Mouse (Mus musculus): ENCODE measurements around the gene Depdc5. TPM values are rescaled to one million over a fixed set of nuclear protein-coding genes. Genes with fewer than 3 reads are reported as not detected.

Gene Depdc5
- total RNA-seq, 1 experiment = 27.2 TPM

GRCm38 (mm10) chr5:33005442-33006145 lies 142.1 kb downstream of the Depdc5 start:
- in situ Hi-C loops (cut with MboI; ENCODE audit: low sequenced_read_pairs in 2 of 2, unreplicated experiment in 2 of 2) = no loop called here
- Histone ChIP-seq H3K4me1 (ENCODE audit: control insufficient read depth in 2 of 2, insufficient read depth in 2 of 2, low read length in 2 of 2, poor library complexity in 1 of 2) (no peaks in the 10 kb centered on the region; a peak in 1 of 4 replicates), H3K27ac (ENCODE audit: insufficient read depth, low read depth, low read length, poor library complexity, severe bottlenecking) (no peak overlapping the region), H3K9me3 (ENCODE audit: control insufficient read depth, insufficient read depth, low read depth, low read length) (no peaks in the 10 kb centered on the region), H3K36me3 (ENCODE audit: control insufficient read depth, insufficient read depth, low read length, poor library complexity, severe bottlenecking) (no peaks in the 10 kb centered on the region), H3K9ac (ENCODE audit: insufficient read depth, low read depth, low read length, poor library complexity, severe bottlenecking) (no peak overlapping the region), H3K4me3 (ENCODE audit: insufficient read depth in 1 of 2, low read depth in 1 of 2, low read length in 2 of 2, poor library complexity in 1 of 2, severe bottlenecking in 1 of 2) (no peak overlapping the region)
- TF ChIP-seq ZC3H11A (IDR thresholded peaks at IDR 0.05; ENCODE audit: borderline replicate concordance, low read depth, low read length) (no peak), CHD2 (IDR thresholded peaks at IDR 0.05; ENCODE audit: low read depth, low read length) (no peak), MAFK (IDR thresholded peaks at IDR 0.05; ENCODE audit: insufficient read depth, low read depth, low read length) (no peak), ZNF384 (IDR thresholded peaks at IDR 0.05; ENCODE audit: low read depth, low read length) (no peak), HCFC1 (IDR thresholded peaks at IDR 0.05; ENCODE audit: borderline replicate concordance, insufficient read depth, low read length) (no peak)
- DNase-seq (ENCODE audit: low read depth, low spot score) = no peak

- Histone ChIP-seq H3K9me3 (ENCODE audit: control insufficient read depth, insufficient read depth, low read depth, low read length) (no peaks in the 10 kb centered on the region), H3K4me3 (ENCODE audit: insufficient read depth in 1 of 2, low read depth in 1 of 2, low read length in 2 of 2, poor library complexity in 1 of 2, severe bottlenecking in 1 of 2) (no peak overlapping the region), H3K36me3 (ENCODE audit: control insufficient read depth, insufficient read depth, low read length, poor library complexity, severe bottlenecking) (no peaks in the 10 kb centered on the region), H3K9ac (ENCODE audit: insufficient read depth, low read depth, low read length, poor library complexity, severe bottlenecking) (no peak overlapping the region), H3K4me1 (ENCODE audit: control insufficient read depth in 2 of 2, insufficient read depth in 2 of 2, low read length in 2 of 2, poor library complexity in 1 of 2) (peaks cover 3 to 6% of the 10 kb centered on the region in 2 experiments; a peak in 2 of 4 replicates), H3K27ac (ENCODE audit: insufficient read depth, low read depth, low read length, poor library complexity, severe bottlenecking) (no peak overlapping the region)
- TF ChIP-seq CHD2 (IDR thresholded peaks at IDR 0.05; ENCODE audit: low read depth, low read length) = no peak
- no peak for TF ChIP-seq MAFK (IDR thresholded peaks at IDR 0.05; ENCODE audit: insufficient read depth, low read depth, low read length)
- TF ChIP-seq ZC3H11A (IDR thresholded peaks at IDR 0.05; ENCODE audit: borderline replicate concordance, low read depth, low read length) = no peak
- TF ChIP-seq HCFC1 (IDR thresholded peaks at IDR 0.05; ENCODE audit: borderline replicate concordance, insufficient read depth, low read length) = no peak
- TF ChIP-seq ZNF384 (IDR thresholded peaks at IDR 0.05; ENCODE audit: low read depth, low read length) = no peak
- in situ Hi-C loops (cut with MboI; ENCODE audit: low sequenced_read_pairs in 2 of 2, unreplicated experiment in 2 of 2) = no loop called here
- DNase-seq (ENCODE audit: low read depth, low spot score) = no peak
Observed at GRCm38 (mm10) chr5:33006670-33007069, 143.2 kb downstream of the Depdc5 start.

- DNase-seq (ENCODE audit: low read depth, low spot score) = no peak
- in situ Hi-C loops (cut with MboI; ENCODE audit: low sequenced_read_pairs in 2 of 2, unreplicated experiment in 2 of 2) = no loop called here
- H3K36me3 ChIP-seq (ENCODE audit: control insufficient read depth, insufficient read depth, low read length, poor library complexity, severe bottlenecking) = no peaks in the 10 kb centered on the region
- H3K9me3 ChIP-seq (ENCODE audit: control insufficient read depth, insufficient read depth, low read depth, low read length) = no peaks in the 10 kb centered on the region
- no peak overlapping the region for H3K4me3 ChIP-seq (ENCODE audit: insufficient read depth in 1 of 2, low read depth in 1 of 2, low read length in 2 of 2, poor library complexity in 1 of 2, severe bottlenecking in 1 of 2)
- TF ChIP-seq HCFC1 (IDR thresholded peaks at IDR 0.05; ENCODE audit: borderline replicate concordance, insufficient read depth, low read length) (no peak), ZC3H11A (IDR thresholded peaks at IDR 0.05; ENCODE audit: borderline replicate concordance, low read depth, low read length) (no peak), ZNF384 (IDR thresholded peaks at IDR 0.05; ENCODE audit: low read depth, low read length) (no peak), CHD2 (IDR thresholded peaks at IDR 0.05; ENCODE audit: low read depth, low read length) (no peak), MAFK (IDR thresholded peaks at IDR 0.05; ENCODE audit: insufficient read depth, low read depth, low read length) (no peak)
- H3K4me1 ChIP-seq (ENCODE audit: control insufficient read depth in 2 of 2, insufficient read depth in 2 of 2, low read length in 2 of 2, poor library complexity in 1 of 2) = peaks cover 7 to 10% of the 10 kb centered on the region in 2 experiments
- H3K9ac ChIP-seq (ENCODE audit: insufficient read depth, low read depth, low read length, poor library complexity, severe bottlenecking) = no peak overlapping the region
- H3K27ac ChIP-seq (ENCODE audit: insufficient read depth, low read depth, low read length, poor library complexity, severe bottlenecking) = no peak overlapping the region
Observed at GRCm38 (mm10) chr5:33007371-33007770, 143.9 kb downstream of the Depdc5 start.

GRCm38 (mm10) chr5:33009301-33009700 lies 145.8 kb downstream of the Depdc5 start:
- no peaks in the 10 kb centered on the region for H3K9me3 ChIP-seq (ENCODE audit: control insufficient read depth, insufficient read depth, low read depth, low read length)
- in situ Hi-C loops (cut with MboI; ENCODE audit: low sequenced_read_pairs in 2 of 2, unreplicated experiment in 2 of 2) = no loop called here
- H3K9ac ChIP-seq (ENCODE audit: insufficient read depth, low read depth, low read length, poor library complexity, severe bottlenecking) = no peak overlapping the region
- no peaks in the 10 kb centered on the region for H3K36me3 ChIP-seq (ENCODE audit: control insufficient read depth, insufficient read depth, low read length, poor library complexity, severe bottlenecking)
- H3K4me3 ChIP-seq (ENCODE audit: insufficient read depth in 1 of 2, low read depth in 1 of 2, low read length in 2 of 2, poor library complexity in 1 of 2, severe bottlenecking in 1 of 2) = no peak overlapping the region
- H3K27ac ChIP-seq (ENCODE audit: insufficient read depth, low read depth, low read length, poor library complexity, severe bottlenecking) = no peak overlapping the region
- peaks cover 9 to 10% of the 10 kb centered on the region in 2 experiments for H3K4me1 ChIP-seq (ENCODE audit: control insufficient read depth in 2 of 2, insufficient read depth in 2 of 2, low read length in 2 of 2, poor library complexity in 1 of 2)
- peak; percentile 19 for DNase-seq (ENCODE audit: low read depth, low spot score)
- TF ChIP-seq MAFK (IDR thresholded peaks at IDR 0.05; ENCODE audit: insufficient read depth, low read depth, low read length) (no peak), ZC3H11A (IDR thresholded peaks at IDR 0.05; ENCODE audit: borderline replicate concordance, low read depth, low read length) (no peak), HCFC1 (IDR thresholded peaks at IDR 0.05; ENCODE audit: borderline replicate concordance, insufficient read depth, low read length) (no peak), ZNF384 (IDR thresholded peaks at IDR 0.05; ENCODE audit: low read depth, low read length) (no peak), CHD2 (IDR thresholded peaks at IDR 0.05; ENCODE audit: low read depth, low read length) (no peak)

Data from ES-E14 (cell line).